Mouse (Mus musculus): ENCODE results near the gene Slf2.

- no peak for TF ChIP-seq CTCF (IDR thresholded peaks at IDR 0.05; ENCODE audit: low read depth, low read length)
- TF ChIP-seq GATA2 (IDR thresholded peaks at IDR 0.05; ENCODE audit: borderline replicate concordance, low read depth, low read length) = no peak
- no peak for TF ChIP-seq GATA1 (IDR thresholded peaks at IDR 0.05; ENCODE audit: borderline replicate concordance, low read length)
- no peak for TF ChIP-seq POLR2AphosphoS5 (IDR thresholded peaks at IDR 0.05; ENCODE audit: insufficient replicate concordance, low read depth, low read length)
Observed at GRCm38 (mm10) chr19:44988321-44988720, 57.4 kb downstream of the Slf2 start.
